Mouse (Mus musculus): ENCODE measurements around the gene Apba1.

Apba1 gene

DNA sequence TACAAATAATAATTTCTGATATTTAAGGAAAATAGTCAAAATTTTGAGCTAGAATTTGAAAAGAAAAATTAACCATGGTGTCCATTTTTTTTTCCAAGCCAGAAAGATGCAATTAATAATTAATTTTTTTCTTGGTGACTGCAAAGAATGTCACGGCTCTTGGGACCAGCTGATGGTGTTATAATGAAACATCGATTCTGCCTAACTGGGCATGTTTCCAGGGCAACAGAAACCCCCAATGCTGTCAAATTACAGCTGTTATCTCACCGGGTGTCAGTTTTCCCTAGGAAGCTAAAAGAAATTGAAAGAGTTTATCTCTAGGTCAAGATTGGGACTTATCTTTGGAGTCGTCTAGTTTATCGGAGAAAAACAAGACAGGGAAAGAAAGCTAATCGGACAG lies 225.5 kb downstream of the Apba1 start:
- no peak for DNase-seq

- no peak for DNase-seq
Measured at GRCm38 (mm10) chr19:23987291-23987690, 228.6 kb downstream of the Apba1 start.

DNA sequence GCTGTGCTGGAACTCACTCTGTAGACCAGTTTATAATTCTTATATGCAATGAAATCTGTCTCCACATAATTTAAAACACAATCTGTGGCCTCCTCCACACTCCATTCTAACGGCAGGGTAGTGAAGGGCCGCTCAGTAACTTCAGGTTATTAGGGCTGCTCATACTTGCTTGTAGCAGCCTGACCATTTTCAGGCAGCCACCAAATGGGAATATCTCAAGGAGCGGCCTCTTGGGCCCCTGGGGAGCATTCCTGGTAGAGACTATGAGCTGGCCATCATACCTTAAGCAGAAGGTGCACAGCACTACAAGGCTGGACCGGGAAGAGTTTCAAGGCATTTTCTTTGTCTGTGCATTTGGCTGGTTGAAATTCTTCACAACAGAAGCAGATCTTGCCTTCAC lies 229.5 kb downstream of the Apba1 start:
- no peak for DNase-seq

DNA sequence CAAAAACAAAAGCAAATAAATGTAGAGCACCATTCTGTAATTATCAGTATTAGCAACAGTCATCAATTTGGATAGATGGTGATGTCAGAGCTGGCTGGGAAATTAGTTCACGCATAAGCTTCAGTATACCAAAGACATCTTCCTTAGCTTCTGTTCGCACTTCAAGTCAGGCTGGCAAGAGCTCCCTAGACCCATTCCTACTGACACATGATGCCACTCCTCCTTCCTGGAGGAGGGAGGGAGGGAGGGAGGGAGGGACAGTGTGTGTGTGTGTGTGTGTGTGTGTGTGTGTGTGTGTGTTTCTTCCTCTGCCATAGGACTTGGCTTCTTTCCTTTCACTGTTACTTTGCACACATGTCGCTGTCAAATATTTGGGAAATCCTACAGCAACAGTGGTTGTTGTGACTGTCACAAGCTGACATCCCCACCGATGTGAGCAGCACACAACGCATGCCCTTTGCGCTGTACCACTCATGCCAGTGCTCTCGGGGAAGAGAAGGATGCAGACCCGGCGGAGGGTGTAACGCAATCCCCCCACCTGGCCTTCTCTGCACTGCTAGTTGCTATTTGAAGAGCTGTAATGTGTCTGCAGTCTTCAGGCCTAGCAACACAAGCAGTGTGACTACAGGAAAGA lies 237.2 kb downstream of the Apba1 start:
- no peak for DNase-seq

Measured in kidney, postnatal 10 days (tissue).